Mouse (Mus musculus) ES-CJ7 (cell line): ENCODE measurements at regions not wholly inside any gene's neighbourhood (a gene's known extent, or its start where the extent isn't known, plus 50 kb on each side); places are given as distances from the start of the nearest gene placed in this dataset.

ENCODE experiments used
- DNase-seq: peaks from one replicate; pipeline ENCODE4 v3.0.0; 2011; ENCODE audit warnings: low read depth, low spot score

DNA sequence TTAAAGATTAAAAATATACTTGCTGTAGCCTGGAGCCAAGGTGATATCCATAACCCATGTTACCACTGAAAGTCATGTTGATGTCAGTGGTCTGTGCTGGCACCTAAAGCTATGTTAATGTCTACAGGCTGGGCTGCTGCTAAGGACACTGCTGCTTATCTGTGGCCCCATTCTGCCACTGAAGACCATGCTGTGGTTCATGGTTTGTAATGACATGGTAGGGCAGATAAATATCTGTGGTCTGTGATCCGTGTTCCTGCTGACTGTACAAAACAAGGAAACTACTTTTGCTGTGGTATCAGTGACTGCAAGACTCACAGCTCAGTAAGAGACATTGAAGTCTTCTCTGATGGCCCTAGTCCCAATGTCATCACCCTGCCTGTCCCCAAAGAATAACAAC lies 245.7 kb downstream of the Slco4c1 start:
- no peak for DNase-seq

DNA sequence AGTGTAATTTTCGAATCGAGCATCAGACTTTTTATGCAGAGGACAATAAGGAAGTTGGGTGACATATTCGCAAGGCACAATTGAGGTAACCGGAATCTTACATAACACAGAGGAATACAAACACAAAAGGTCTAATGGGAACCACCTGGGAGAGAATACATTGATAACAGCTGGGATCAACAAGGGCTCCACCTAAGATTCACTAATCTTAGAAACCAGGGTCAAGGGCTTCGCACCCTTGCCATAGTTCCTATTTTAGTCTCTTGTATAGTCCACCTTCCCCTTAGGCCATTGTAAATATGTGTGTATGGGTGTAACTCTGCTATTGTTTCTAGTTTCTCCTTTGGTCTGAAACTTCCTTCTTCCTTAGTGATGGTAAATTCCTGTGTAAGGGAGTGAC lies 246.6 kb downstream of the Slco4c1 start:
- peak; percentile 65 for DNase-seq

DNA sequence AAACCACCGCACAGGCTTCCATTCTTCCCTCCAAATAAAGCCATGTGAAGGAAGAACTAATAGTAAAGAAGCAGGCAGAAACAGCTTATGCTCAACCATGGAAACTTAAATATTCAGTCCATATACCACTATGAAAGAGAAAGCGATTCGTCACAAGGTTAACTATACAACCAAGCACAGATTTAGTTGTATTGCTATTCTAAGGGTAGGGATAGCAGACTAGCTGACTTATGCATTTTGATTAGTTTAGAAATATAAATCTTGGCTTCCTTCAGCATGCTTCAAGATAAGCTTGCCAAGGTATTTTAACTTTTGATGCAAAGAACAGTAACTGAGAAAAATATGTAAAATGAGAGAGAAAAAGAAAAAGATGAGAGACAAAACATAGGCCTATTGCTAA lies 275.8 kb downstream of the Slco4c1 start:
- DNase-seq, result no peak

DNA sequence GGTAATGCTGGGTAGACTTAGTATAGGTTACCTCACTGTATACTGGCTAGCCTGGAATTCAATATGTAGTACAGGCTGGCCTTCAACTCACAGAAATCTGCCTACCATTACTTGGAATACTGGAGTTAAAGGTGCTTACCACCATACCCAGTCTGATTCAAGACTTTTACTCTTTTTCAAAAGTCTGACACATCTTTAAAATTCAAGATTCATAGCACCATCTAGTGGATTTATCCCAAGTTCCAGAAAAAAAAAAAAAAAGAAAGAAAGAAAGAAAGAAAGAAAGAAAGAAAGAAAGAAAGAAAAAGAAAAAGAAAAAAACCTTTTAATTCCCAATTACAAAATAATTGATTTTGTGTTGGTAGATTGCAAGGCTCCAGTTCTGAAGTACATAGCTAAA lies 302.7 kb downstream of the Slco4c1 start:
- no peak for DNase-seq

DNA sequence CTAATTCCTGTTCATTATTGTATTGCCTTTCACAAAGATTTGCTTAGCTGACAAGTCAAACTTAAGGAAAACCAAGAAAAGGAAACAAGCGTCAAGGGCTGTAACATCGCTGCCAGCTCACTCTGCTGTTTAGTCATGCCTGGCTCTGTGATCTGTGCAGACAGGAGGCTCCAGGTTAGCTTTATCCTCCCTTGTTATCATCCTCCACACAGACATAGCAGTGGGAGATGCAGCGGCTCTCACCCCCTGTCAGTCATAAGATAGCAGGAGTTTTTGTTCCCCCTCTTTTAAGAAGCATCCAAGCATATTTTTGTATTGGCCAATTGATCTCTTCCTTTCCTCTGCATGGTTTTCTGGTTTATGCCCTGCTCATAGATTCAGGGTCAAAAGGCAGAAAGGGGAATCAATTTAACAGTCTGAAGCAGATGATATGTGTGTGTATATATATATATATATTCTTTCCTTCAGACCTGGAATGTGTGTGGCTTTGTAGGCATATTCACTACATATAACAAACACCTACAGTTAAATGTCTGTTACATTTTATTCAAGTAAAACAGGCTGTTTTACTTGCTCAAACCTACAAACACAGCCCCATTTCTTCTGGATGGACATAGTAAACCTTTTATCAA lies 308.6 kb downstream of the Slco4c1 start:
- DNase-seq, result no peak

DNA sequence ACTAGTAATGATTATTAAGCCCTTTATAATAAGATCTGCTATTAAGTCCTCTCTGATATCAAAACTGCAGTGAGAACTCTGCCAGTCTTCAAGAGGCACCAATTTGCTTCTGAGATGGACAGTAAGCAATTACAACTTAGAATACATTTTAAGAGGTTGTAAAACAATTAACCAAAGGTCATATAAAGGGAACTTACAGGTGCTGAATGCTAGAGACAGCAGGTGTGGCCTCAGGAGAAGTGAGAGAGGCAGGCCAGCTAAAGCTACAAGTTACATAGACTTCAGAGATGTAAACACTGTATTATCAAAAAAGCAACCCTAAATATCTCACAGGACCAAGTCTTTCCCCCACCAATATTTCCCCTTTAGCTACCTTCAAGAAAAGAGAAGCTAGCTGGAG lies 315.7 kb downstream of the Slco4c1 start:
- no peak for DNase-seq

DNA sequence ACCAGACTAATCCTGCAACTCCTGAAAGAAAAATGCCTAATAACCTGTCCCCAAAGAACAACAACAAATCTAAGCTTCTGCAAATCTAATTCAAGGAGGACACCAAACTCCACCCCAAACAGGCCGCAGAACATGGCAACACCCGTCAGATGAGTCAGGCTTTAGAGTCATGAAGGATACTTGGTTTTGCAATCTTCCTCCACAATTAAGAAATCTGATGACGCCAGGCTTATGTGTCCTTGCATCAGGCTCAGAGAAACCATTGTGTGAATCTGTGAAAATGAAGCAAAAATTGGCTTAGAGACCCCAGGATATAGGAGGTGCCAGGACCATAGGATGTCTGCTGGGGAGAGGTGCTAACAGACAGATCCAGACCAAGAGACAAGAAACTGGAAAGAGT lies 352.6 kb downstream of the Slco4c1 start:
- DNase-seq, result no peak

DNA sequence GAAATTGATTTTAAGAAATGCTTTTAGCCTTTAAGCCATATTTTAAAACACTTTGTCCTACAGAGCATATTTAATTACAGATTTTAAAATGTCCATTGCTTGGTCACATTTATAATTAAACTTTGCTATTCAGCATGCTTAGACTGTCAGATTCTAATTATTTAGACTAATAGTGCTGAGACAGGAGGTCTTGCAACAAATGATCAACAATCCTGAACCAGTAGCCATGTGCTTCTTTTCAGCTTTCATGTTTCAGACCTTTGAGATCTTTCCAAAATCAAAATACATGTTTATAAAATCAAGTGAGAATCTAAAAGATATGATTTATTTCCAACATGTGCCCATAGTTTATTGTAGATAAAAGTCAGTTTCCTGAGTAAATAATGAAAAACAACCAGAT lies 371.0 kb downstream of the Slco4c1 start:
- DNase-seq, result no peak

DNA sequence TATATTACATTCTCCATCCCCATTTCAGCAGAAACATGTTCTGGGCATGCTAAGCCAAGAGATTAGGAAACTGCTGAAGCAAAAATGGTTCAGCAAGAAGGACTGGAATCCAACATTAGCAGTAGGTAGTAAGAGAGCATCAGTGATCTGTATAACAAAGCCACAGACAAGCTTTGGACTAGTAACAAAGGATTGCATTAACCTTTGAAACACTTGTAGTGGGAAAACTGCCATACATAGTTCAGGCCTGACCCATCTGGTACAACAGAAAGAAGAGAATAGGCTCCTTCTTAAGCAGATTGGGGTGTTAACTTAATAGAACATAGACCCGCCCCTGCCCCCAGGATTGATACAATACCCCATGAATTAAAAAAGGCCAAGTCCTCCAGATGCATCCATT lies 389.2 kb downstream of the Slco4c1 start:
- DNase-seq, result peak; percentile 55

DNA sequence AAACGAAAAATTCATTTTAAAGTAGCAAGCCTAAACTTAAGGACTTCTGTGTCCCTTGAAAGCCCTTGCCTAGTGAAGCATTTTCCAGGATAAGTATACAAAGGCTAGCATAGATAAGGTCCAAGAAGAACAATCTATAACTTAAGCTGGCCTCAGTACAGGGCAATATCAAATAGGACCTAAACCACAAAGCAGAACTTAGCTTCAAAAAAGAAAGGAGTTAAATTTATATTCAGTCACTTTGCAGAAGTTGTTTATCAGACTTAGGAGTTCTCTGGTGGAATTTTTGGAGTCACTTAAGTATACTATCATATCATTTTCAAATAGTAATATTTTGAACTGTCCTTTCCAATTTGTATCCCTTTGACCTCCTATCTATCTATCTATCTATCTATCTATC lies 421.1 kb downstream of the Slco4c1 start:
- DNase-seq, result no peak

DNA sequence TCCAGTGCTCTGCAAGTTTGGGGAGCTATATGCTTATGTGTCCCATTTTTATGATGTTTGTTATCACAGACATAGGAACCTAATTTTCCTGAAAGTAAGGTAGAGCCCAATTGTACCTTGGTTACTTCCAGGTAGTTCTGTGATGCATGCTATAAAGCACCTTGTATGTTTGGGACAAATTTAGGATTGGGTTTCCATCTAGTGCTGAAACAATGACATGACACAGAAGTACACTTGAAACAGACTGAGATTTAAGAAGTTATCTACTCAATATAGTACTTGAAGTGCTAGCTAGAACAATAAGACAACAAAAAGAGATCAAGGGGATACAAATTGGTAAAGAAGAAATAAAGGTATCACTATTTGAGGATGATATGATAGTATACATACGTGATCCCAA lies 426.8 kb downstream of the Slco4c1 start:
- DNase-seq, result no peak

DNA sequence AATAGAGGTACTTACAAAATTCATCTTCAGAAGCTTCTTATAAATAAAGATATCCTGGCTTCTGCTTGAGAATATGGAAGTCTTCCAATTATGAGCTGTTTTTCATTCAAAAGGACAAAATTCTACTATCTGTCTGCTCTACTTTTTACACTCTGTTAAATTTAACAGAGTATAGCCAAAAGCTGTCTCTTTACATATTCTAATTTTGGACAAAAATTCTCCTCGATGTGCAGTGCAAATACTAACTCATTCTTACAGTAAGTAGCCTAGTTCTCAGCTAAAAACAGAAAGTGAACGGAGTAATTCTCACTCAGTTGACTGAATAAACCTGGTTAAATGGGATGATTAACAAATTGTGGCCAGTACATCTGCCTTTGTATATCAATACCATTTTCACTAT lies 438.9 kb downstream of the Slco4c1 start:
- no peak for DNase-seq

DNA sequence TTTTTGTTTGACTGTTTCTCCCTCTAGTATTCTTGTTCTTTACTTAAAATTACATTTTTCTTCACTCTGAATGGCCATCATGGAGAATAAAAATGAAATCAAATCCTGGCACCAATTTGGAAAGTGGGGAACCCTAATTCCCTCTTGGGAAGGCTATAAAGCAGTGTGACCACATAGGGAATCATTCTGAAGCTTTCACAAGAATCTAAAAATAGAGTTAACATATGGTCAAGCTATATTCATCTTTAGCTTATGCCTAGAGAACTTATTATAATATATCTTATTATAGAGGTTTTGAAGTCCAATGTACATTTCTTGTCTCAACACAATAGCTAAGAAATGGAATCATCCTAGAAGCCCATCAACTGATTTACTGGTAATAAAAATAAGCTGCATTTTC lies 448.5 kb downstream of the Slco4c1 start:
- DNase-seq, result no peak

DNA sequence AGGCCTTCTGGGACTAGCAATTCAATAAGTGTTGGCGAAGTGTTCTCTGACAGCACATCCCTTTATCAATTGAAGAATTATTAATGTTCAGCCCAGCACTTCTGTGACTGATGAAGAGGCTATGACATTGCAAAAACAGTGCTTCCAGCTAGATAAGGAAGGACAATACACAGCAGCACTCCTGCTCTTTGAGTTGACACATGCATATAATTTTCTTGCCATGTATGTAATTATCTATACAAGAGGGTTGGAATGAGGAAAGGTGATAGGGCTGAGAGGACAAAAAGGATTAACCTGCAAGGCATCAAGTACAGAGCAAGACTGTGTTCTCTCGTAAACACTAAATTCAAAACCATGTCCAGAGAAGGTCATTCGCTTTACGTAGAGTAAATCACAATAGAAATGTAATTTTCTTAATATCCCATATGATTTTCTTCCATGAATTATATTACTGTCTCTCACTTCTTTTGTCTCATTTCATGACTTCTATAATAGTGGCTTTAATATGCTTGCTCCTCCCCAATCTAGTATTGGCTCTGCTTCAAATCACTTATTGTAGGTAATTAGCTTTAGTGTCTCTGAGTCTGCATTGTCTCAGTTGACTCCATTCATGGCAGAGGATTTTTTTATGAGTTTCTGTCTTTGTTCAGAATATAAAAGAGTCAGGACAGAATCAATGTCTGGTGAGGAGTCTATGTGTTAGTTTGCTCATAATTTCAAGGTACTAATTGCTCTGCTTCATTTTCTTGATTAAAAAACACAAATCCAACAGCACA lies 460.9 kb downstream of the Slco4c1 start:
- no peak for DNase-seq

DNA sequence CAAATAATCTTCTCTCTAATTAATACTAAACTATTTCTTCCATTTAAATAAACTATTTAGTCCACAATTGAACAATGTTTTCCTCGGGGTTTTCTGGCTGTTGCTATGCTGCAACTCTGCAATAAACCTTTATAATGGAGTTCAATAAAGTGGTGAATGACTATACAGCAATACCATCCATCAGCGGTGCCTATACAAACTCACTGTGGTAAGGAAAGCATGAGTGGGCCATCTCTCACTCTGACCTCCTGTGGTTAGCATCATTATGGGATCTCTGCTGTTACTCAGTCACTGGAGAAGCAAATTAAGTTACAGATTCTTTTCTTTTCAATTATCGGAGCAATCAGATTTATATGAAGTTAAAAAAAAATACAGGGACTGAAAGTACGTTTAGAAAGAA lies 474.0 kb downstream of the Slco4c1 start:
- DNase-seq, result no peak

DNA sequence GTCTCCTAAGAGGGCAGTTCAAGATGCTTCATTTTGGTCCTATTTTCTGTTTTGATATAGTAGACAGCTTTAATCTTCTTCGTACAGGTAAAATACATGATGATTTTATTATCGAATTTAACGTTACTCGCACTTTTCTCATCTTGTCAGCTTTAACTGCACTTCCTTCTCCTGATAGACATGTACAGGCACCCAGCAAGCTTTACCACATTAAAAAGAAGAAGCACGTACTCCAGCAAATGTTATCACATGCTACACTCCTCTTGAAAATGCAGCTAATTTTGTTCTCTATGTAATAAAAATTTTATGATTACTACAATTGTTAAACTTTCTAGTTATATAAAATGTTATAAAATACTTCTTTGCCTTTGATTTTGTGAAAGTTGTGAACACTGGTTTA lies 483.6 kb downstream of the Slco4c1 start:
- no peak for DNase-seq

DNA sequence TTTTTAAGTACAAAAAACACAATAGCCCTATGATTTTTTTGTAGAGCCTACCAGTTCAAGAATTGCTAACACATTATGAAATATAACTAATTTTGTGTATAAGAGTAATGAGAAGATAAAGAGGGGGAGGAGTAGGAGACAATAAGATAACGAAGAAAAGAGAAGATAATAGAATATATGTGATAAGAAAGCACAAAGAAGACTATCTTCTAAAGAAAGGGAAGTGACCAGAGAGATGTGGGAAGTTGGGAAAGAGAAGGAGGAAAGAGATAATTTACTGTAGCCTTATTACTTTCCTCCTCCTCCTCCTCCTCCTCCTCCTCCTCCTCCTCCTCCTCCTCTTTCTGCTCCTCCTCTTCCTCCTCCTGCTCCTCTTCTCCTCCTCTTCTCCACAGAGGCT lies 486.1 kb downstream of the Slco4c1 start:
- DNase-seq, result no peak

DNA sequence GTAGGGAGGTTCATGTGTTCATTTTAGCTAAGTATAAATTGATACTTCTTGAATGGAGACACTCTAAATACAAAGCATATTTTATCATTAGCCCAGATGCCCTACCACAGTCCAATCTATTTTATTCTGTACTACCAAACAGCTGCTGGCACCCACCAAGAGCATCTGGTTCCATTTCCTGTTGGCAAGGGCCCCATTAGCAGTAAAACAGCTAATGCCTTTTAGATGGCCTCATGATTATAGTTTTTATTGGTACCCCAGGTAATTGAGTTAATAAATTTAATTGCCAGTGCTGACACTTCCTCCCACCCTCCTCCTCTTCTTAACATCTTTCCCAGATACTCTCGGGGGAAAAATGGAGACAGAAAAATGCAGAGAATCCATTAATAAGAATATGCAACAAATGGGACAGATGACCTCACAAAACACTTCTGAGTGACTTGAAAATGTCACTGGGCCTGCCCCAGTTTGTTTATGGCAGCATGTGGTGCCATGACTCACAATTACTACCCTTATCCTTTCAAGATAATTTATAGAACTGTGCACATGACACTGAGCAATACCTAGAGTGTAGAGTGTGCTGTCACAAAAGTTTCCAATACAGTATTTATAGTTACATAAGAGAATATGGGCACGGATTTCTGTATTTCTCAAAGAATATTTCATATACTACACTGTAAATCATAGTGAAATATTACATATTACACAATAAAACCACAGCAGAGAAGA lies 509.1 kb downstream of the Slco4c1 start:
- DNase-seq, result no peak

DNA sequence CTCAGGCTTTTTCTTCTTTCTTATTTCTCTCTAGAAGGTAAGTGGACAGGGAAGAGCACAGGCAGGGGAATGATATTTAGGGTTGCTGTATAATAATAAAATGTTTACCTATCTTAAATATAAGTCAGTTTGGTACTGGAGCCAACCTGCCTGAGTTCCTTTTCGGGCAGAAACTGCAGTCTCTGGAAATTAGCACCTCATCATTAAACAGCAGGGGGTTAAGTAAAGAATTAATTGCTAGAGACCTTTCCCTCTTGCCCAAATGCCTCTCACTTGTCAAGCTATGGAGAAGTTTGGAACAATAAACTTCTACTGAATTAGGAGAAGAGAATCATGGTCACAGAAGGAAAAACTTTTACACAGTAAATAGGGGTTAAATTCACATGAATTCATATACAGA lies 524.7 kb downstream of the Slco4c1 start:
- DNase-seq, result no peak

DNA sequence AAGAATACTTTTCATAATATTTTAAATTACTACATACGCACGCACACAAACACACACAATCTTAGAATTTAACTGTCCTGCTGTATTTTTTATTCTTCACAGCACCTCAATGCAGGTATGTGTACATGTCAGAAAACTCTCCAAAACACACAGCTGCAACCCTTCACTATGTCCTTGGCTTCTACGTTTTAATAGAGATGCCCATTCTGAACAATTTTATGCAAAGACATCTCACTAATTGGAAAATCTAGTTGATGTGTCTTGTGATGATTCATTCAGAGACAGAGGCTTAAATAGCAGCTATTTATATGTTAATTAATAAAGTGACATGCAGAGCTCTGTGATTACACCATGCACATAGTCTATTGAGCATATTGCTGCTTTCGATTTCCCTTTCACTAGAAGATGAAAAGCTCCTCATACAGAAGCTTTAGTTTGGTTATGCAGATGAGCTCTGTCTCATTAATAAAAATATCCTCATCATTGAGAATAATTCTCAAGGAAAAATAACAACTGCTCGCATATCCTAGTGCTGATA lies 525.4 kb downstream of the Slco4c1 start:
- no peak for DNase-seq

DNA sequence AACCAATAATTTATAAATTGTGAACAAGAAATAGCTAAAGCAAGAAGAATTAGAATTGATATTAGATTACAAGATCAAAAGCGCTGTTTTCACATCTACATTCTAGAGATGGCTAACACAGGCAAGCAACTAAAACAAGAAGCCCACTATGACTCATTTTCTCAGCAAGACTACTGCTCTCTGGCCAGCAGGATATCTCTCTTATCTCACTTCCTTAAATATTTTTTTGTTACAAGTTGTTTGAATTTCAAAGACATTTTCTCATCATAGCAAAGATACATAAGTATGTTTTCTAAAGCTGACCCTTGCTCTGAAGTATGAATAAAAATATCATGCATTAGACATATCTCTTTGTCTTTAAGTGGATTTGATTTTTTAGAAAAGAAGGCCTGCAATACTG lies 556.2 kb downstream of the Slco4c1 start:
- no peak for DNase-seq

DNA sequence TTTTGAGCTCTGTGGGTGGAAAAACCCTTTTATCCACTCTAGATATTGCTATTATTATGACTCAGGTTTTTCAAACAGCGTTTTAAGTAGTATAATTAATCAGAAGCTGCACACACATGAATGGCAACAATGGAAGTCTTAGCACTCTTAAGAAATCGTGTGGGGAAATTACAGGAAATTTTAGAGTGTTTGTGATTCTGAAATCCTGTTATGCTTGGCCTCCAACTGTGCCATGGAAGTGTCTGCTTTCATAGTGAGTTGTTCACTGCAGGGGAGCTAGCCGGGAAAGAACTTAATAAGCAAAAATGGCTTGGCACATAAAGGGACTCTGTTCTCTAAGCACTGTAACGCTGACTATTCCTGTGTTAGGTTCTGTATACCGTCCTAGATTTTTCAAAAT lies 570.7 kb downstream of the Slco4c1 start:
- no peak for DNase-seq
